Mouse (Mus musculus) limb, embryonic 14.5 days (tissue): Measurements from ENCODE around the gene Kif26b. TPM values are rescaled to one million over a fixed set of nuclear protein-coding genes. Genes with fewer than 3 reads are reported as not detected.

Experiments
- ATAC-seq: fragments of 200-750 bp; cut with Nextera tagmentation; 2 replicates; pipeline ENCODE4 v1.8.0; 2017; ENCODE audit warnings: low read depth, moderate number of reproducible peaks, moderate TSS enrichment; ENCODE audit not compliant: low FRiP score
- DNase-seq: peaks from one replicate; pipeline ENCODE4 v3.0.0-alpha.2; 2015; ENCODE audit warnings: low spot score
- H3K27ac ChIP-seq: fragments of 300-500 bp; sonication (generic); replicated peaks from 2 replicates; pipeline ENCODE4 v1.5.1; 2014; ENCODE audit warnings: low read depth, mild to moderate bottlenecking, low read length, moderate library complexity, mixed read lengths
- H3K27me3 ChIP-seq: fragments of 300-500 bp; sonication (generic); 2 replicates; pipeline ENCODE4 v1.6.1; 2014; ENCODE audit warnings: low read length, mixed read lengths; ENCODE audit not compliant: control insufficient read depth, insufficient read depth
- H3K36me3 ChIP-seq: fragments of 300-500 bp; sonication (generic); 2 replicates; pipeline ENCODE4 v1.6.1; 2014; ENCODE audit warnings: mild to moderate bottlenecking, low read length, moderate library complexity, mixed read lengths; ENCODE audit not compliant: control insufficient read depth, insufficient read depth
- H3K4me1 ChIP-seq: fragments of 300-500 bp; sonication (generic); 2 replicates; pipeline ENCODE4 v1.6.1; 2014; ENCODE audit warnings: antibody characterized with exemption, low read length, mixed read lengths; ENCODE audit not compliant: control insufficient read depth, insufficient read depth
- H3K4me2 ChIP-seq: fragments of 300-500 bp; sonication (generic); replicated peaks from 2 replicates; pipeline ENCODE4 v1.6.1; 2014; ENCODE audit warnings: low read depth, mild to moderate bottlenecking, low read length, moderate library complexity; ENCODE audit not compliant: severe bottlenecking
- H3K4me3 ChIP-seq: fragments of 300-500 bp; sonication (generic); replicated peaks from 2 replicates; pipeline ENCODE4 v1.5.1; 2014; ENCODE audit warnings: low read length
- H3K9ac ChIP-seq: fragments of 300-500 bp; sonication (generic); 2 replicates; pipeline ENCODE4 v1.6.1; 2014; ENCODE audit warnings: mild to moderate bottlenecking, low read depth, low read length, moderate library complexity; ENCODE audit not compliant: severe bottlenecking
- H3K9me3 ChIP-seq: fragments of 300-500 bp; sonication (generic); 2 replicates; pipeline ENCODE4 v1.6.1; 2016; ENCODE audit warnings: low read length; ENCODE audit not compliant: control insufficient read depth
- POLR2A ChIP-seq: fragments of 200-500 bp; IDR thresholded peaks from 2 replicates; pipeline ENCODE4 v1.8.0; 2012; ENCODE audit warnings: inconsistent platforms, mild to moderate bottlenecking, moderate library complexity, borderline replicate concordance; ENCODE audit not compliant: insufficient read depth, insufficient read length; ENCODE audit errors: extremely low read depth
- WGBS: fragments of 180-500 bp; shearing (Covaris S2); extraction: QIAGEN DNeasy Blood & Tissue Kit; methylation state at CpG from one replicate; pipeline ENCODE4 v1.1.7; 2014; 5-methylcytosine and 5-hydroxymethylcytosine counted together
- polyA plus RNA-seq, 2 experiments: library from polyadenylated mRNA; depleted of rRNA in 1 of 2; stranded (reverse) in 1 of 2; unstranded in 1 of 2; fragments of >200 nt; fragmentation: Nextera tagmentation in 1 of 2; extraction: Ambion mirVana in 1 of 2; gene quantifications; 2 replicates each; pipeline versions ENCODE4 v1.2.1 to v1.2.3; 2012 to 2014

Gene Kif26b
- polyA plus RNA-seq, 2 experiments, result 8.7 to 8.8 TPM

DNA sequence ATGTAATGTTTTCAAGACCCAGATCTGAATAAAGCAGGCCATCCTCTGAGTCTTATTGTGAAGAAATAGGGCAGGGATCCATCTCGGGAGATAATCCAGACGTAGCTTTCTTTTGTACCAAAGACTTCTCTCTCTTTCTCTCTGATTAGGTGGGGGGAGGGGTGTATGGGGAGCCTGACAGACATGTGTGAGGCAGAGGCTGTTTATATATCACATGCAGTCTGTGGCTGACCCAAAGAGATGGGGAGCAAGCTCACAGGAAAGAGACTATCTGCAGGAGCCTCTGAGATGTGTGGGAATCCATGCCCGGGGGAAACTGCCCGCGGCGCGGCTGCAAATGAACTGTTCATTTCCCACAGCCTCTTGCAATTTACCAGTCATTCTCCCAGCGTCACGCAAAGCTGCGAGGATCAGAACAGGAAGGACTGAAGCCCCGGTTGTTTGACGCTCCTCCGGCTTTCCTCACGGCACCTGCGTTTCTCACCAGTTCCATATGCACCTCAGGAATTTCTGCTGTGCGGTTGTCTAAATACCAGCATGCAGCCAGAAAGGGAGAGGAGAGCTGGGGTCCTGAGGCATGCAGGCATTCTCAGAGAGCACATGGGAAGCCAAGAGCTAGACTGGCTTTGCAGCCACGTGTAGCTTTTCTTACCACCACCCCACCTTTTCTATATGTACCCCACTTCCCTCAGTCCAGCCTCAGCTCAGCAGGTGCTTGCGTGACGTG lies 105.6 kb downstream of the Kif26b start:
- TF ChIP-seq POLR2A, result no peak
- Histone ChIP-seq H3K9me3 (no peaks in the 10 kb centered on the region), H3K9ac (no peak overlapping the region), H3K4me1 (peaks cover 8% of the 10 kb centered on the region), H3K27ac (no peak overlapping the region), H3K27me3 (no peaks in the 10 kb centered on the region), H3K36me3 (no peaks in the 10 kb centered on the region), H3K4me2 (peak overlapping the region; percentile 30; the same call in 1 of the 2 replicates), H3K4me3 (no peak overlapping the region)
- no peak for ATAC-seq
- DNase-seq, result no peak
- WGBS, result 54% methylated on average over 19 of the region's 19 CpGs

DNA sequence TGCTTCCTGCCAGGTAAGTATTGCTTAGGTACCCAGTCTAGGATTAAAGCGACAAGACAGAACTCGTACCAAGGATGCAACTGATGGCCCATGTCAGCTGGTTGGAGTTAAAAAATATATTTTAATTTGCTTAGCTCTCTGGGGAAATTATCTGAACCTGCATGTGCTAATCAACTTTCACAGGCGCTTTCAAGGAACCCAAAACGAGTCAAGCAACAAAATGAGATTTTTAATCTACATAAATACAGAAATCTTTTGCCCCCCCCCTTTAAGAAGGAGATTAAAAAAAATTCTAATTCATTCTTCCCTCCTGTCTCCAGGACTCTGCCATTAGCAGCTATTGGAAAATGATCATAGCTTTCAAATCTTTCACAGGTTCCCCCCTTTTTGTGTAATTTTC lies 106.5 kb downstream of the Kif26b start:
- no peak for DNase-seq
- Histone ChIP-seq H3K36me3 (no peaks in the 10 kb centered on the region), H3K4me1 (peaks cover 10% of the 10 kb centered on the region), H3K27me3 (no peaks in the 10 kb centered on the region), H3K4me3 (no peak overlapping the region), H3K27ac (no peak overlapping the region), H3K4me2 (no peak overlapping the region), H3K9me3 (no peaks in the 10 kb centered on the region), H3K9ac (no peak overlapping the region)
- no peak for ATAC-seq
- TF ChIP-seq POLR2A, result no peak
- 80% methylated on average over 4 of the region's 4 CpGs for WGBS

DNA sequence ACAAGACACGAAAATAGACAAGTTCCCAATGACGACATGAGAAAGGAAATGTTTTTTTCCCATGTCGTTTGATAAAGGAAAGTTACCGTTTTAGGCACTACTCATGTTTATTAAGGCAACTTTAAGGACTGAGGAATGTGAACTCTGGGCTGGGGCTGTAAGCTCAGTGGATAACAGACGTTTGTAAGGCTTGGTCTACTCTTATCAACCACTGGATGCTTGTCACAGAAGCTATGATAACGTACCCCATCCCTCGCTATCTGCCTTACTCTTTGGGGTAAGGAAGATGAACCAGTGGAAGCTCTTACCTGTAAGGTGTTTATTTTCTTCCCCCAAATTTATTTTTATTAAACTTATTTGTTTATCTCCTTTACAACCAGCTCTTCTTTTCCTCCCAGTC lies 108.4 kb downstream of the Kif26b start:
- no peak for TF ChIP-seq POLR2A
- ATAC-seq (no peak), DNase-seq (no peak)
- Histone ChIP-seq H3K4me2 (no peak overlapping the region), H3K4me3 (no peak overlapping the region), H3K9ac (no peak overlapping the region), H3K27me3 (no peaks in the 10 kb centered on the region), H3K9me3 (no peaks in the 10 kb centered on the region), H3K27ac (no peak overlapping the region), H3K4me1 (peaks cover 15% of the 10 kb centered on the region), H3K36me3 (no peaks in the 10 kb centered on the region)
- WGBS, result 81% methylated on average over 7 of the region's 7 CpGs

DNA sequence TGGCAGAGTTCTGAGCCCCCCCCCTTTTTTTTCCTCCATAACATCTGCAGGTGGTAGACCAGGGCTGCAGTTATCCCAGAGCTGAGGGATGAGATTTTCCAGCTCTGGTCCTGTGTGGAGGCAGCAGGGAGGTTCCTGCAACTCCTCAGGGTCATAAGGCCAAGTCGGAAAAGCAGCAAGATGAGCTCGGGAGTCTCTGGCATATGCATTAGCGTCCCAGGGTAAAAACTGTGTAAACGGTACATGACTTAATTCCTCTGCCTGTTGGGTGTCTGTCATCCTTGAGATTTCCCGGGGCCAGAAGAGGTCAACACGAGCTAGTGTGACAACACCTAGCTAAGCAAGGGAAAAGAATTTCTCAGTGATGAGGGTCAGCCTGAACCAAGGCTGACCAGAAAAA lies 111.0 kb downstream of the Kif26b start:
- Histone ChIP-seq H3K4me1 (peaks cover 8% of the 10 kb centered on the region; the same call in 1 of the 2 replicates), H3K36me3 (no peaks in the 10 kb centered on the region), H3K9ac (no peak overlapping the region), H3K4me3 (no peak overlapping the region), H3K4me2 (no peak overlapping the region), H3K27ac (no peak overlapping the region), H3K9me3 (no peaks in the 10 kb centered on the region), H3K27me3 (no peaks in the 10 kb centered on the region)
- no peak for TF ChIP-seq POLR2A
- DNase-seq (no peak), ATAC-seq (peak; percentile 67; the same call in 1 of the 2 replicates)
- 37% methylated on average over 6 of the region's 6 CpGs for WGBS

DNA sequence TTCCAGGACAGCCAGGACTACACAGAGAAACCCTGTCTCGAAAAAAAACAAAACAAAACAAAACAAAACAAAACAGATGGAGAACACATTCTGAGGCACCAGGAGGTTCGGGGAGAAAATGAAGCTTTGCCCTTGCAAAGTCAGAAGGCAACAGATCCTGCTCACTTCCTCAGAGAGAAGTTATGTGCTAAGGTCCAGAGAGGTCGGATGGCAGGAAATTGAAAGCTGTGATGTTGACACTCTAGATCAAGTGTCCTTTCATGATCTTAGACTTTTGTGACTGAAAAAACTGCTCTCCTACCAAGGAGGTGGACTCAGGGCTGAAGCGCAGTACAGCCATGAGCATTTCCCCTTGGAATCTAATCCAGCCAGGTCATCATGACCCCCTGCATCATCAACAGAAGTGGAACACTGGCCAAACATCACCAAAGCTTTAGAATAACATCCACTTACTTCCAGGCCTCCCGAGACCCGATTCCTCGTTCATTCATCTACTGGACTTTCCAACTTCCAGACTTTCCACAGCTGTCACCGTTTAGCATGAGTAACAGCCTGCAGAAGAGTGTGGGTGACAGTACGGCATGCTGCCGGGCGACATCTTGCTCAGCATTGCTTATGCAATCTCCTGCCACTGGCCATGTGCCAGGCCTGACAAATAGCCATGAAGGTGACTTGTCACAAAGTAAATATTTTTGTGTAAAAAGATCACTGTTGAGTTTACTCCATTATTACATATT lies 112.0 kb downstream of the Kif26b start:
- Histone ChIP-seq H3K4me2 (no peak overlapping the region), H3K9me3 (no peaks in the 10 kb centered on the region), H3K36me3 (no peaks in the 10 kb centered on the region), H3K4me3 (no peak overlapping the region), H3K9ac (no peak overlapping the region), H3K27ac (no peak overlapping the region), H3K4me1 (peaks cover 7% of the 10 kb centered on the region; the same call in 1 of the 2 replicates), H3K27me3 (no peaks in the 10 kb centered on the region)
- no peak for ATAC-seq
- TF ChIP-seq POLR2A, result no peak
- WGBS, result 53% methylated on average over 11 of the region's 11 CpGs
- no peak for DNase-seq
